In the genomic region with DNA sequence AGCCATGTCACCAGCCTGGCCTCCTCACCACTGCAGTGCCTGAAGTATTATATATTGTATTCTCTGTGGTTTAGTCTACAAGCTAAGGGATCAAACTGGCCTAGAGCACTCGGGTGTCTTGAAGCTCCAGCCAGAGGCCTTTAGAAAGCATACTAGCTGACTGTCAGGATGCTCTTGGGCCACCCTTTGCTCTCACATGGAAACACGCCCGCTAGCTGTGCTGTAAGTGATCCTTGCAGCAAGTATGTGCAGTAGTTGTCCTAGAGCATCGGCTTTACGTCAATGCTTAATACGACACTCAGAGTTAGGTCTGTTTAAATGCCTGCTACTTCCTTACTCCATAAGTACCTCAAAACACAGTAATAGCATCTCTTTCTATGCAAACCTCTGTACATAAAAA, we compare ENCODE assay signal across 20 mouse cellular contexts.
"Had no signal": no experiment of that assay in that cellular context is flagged by ENCODE, and none has a peak within 500 bp of the region (broad histone marks: within the 10 kb centered on the region; RNA-seq: fewer than 3 reads in every experiment).

No protein-coding gene starts in this region.

- H3K4me3 ChIP-seq: lung, embryonic 15.5 days; megakaryocyte, embryonic 14.5 days; midbrain, embryonic 13.5 days; midbrain, embryonic 15.5 days; myocyte; neural tube, embryonic 13.5 days; neural tube, embryonic 15.5 days; stomach, embryonic 15.5 days had no signal

- DNase-seq: liver, postnatal 0 days; lung, adult 2 months; lung, postnatal 14 days; lung, postnatal 36 days; retina, postnatal 1 day; right cerebral cortex, adult 18-20 months; right cerebral cortex, postnatal 25 days; right cerebral cortex, postnatal 4 days; thymus, adult 2 months; thymus, postnatal 36 days had no signal

- H3K27ac ChIP-seq: lung, embryonic 15.5 days; macrophage; midbrain, embryonic 13.5 days; midbrain, embryonic 15.5 days; neural tube, embryonic 13.5 days; neural tube, embryonic 15.5 days; stomach, embryonic 15.5 days; stomach, postnatal 0 days had no signal
